Mouse (Mus musculus) naive thymus-derived CD4-positive, alpha-beta T cell, adult 2 months (primary cell): ENCODE data around the gene A530016L24Rik.

Experiments
- DNase-seq: peaks from one replicate; pipeline ENCODE4 v3.0.0-alpha.2; 2011; ENCODE audit warnings: low read depth

A530016L24Rik gene

GRCm38 (mm10) chr12:112503003-112503771, 13.9 kb downstream of the A530016L24Rik start:
- no peak for DNase-seq

GRCm38 (mm10) chr12:112506267-112506666, 17.0 kb downstream of the A530016L24Rik start:
- DNase-seq, result no peak

GRCm38 (mm10) chr12:112507264-112507663, 18.0 kb downstream of the A530016L24Rik start:
- no peak for DNase-seq

GRCm38 (mm10) chr12:112507984-112508383, 18.7 kb downstream of the A530016L24Rik start:
- DNase-seq, result no peak

GRCm38 (mm10) chr12:112510365-112510732, 21.1 kb downstream of the A530016L24Rik start:
- DNase-seq, result no peak

- DNase-seq, result no peak
Observed at GRCm38 (mm10) chr12:112510733-112511372, 21.6 kb downstream of the A530016L24Rik start.

GRCm38 (mm10) chr12:112514897-112515296, 25.6 kb downstream of the A530016L24Rik start:
- DNase-seq, result no peak

- DNase-seq, result no peak
Observed at GRCm38 (mm10) chr12:112516697-112517337, 27.6 kb downstream of the A530016L24Rik start, which contains the start of gene Tmem179. Gene Tmem179 (minus strand): TSS chr12:112516747.

GRCm38 (mm10) chr12:112518105-112518504, 28.9 kb downstream of the A530016L24Rik start:
- DNase-seq, result no peak

- DNase-seq, result no peak
Observed at GRCm38 (mm10) chr12:112533758-112534157, 44.5 kb downstream of the A530016L24Rik start.

GRCm38 (mm10) chr12:112537233-112537632, 48.0 kb downstream of the A530016L24Rik start:
- DNase-seq, result no peak

GRCm38 (mm10) chr12:112538356-112538755, 49.1 kb downstream of the A530016L24Rik start:
- DNase-seq, result no peak

- DNase-seq, result no peak
Observed at GRCm38 (mm10) chr12:112539466-112539965, 50.3 kb downstream of the A530016L24Rik start.

GRCm38 (mm10) chr12:112540321-112540720, 51.1 kb downstream of the A530016L24Rik start:
- no peak for DNase-seq

- no peak for DNase-seq
Observed at GRCm38 (mm10) chr12:112541483-112542091, 52.3 kb downstream of the A530016L24Rik start.

- DNase-seq, result no peak
Observed at GRCm38 (mm10) chr12:112542257-112542919, 53.1 kb downstream of the A530016L24Rik start.

- peak; percentile 81 for DNase-seq
Observed at GRCm38 (mm10) chr12:112542920-112543300, 53.7 kb downstream of the A530016L24Rik start.

GRCm38 (mm10) chr12:112543941-112544340, 54.7 kb downstream of the A530016L24Rik start:
- no peak for DNase-seq

GRCm38 (mm10) chr12:112544946-112545701, 55.9 kb downstream of the A530016L24Rik start:
- DNase-seq, result no peak

GRCm38 (mm10) chr12:112546110-112546509, 56.9 kb downstream of the A530016L24Rik start:
- DNase-seq, result no peak

- no peak for DNase-seq
Observed at GRCm38 (mm10) chr12:112549287-112549686, 60.0 kb downstream of the A530016L24Rik start.
